Mouse (Mus musculus) embryonic facial prominence, embryonic 13.5 days (tissue): ENCODE measurements around the gene St6galnac3. TPM values are rescaled to one million over a fixed set of nuclear protein-coding genes. Genes with fewer than 3 reads are reported as not detected.

Experiments
- ATAC-seq: fragments of 200-750 bp; cut with Nextera tagmentation; 2 replicates; pipeline ENCODE4 v1.8.0; 2017; ENCODE audit warnings: low read depth; ENCODE audit not compliant: insufficient number of reproducible peaks, insufficient read depth, low FRiP score, low TSS enrichment
- H3K27ac ChIP-seq: fragments of 300-500 bp; sonication (generic); 2 replicates; pipeline ENCODE4 v1.5.1; 2015; ENCODE audit warnings: moderate library complexity, mild to moderate bottlenecking, inconsistent platforms
- H3K27me3 ChIP-seq: fragments of 300-500 bp; sonication (generic); 2 replicates; pipeline ENCODE4 v1.6.1; 2015; ENCODE audit warnings: mild to moderate bottlenecking, inconsistent platforms
- H3K36me3 ChIP-seq: fragments of 300-500 bp; sonication (generic); 2 replicates; pipeline ENCODE4 v1.6.1; 2015; ENCODE audit warnings: mild to moderate bottlenecking, inconsistent platforms
- H3K4me1 ChIP-seq: fragments of 300-500 bp; sonication (generic); 2 replicates; pipeline ENCODE4 v1.6.1; 2015; ENCODE audit warnings: inconsistent platforms
- H3K4me2 ChIP-seq: fragments of 300-500 bp; sonication (generic); 2 replicates; pipeline ENCODE4 v1.6.1; 2015; ENCODE audit warnings: moderate library complexity, mild to moderate bottlenecking, inconsistent platforms
- H3K4me3 ChIP-seq: fragments of 300-500 bp; sonication (generic); 2 replicates; pipeline ENCODE4 v1.5.1; 2015; ENCODE audit warnings: mild to moderate bottlenecking, inconsistent platforms
- H3K9ac ChIP-seq: fragments of 300-500 bp; sonication (generic); 2 replicates; pipeline ENCODE4 v1.6.1; 2015; ENCODE audit warnings: mild to moderate bottlenecking, inconsistent platforms
- H3K9me3 ChIP-seq: fragments of 300-500 bp; sonication (generic); 2 replicates; pipeline ENCODE4 v1.6.1; 2016; ENCODE audit warnings: inconsistent platforms
- WGBS: fragments of 180-500 bp; shearing (Covaris S2); methylation state at CpG from one replicate; pipeline ENCODE4 v1.1.7; 2015; ENCODE audit warnings: mixed read lengths; 5-methylcytosine and 5-hydroxymethylcytosine counted together
- polyA plus RNA-seq: library from polyadenylated mRNA; unstranded; fragments of >200 nt; fragmentation: Nextera tagmentation; extraction: Ambion mirVana; gene quantifications from 2 replicates; pipeline ENCODE4 v1.2.1, GENCODE M21; 2015

St6galnac3 gene
- polyA plus RNA-seq, 1 experiment from 2014 or later, result 60.3 TPM

GRCm38 (mm10) chr3:153190742-153191141 is 534.2 kb downstream of the St6galnac3 start:
- H3K4me1 ChIP-seq, result no peaks in the 10 kb centered on the region
- no peak overlapping the region for H3K4me2 ChIP-seq
- no peaks in the 10 kb centered on the region for H3K27me3 ChIP-seq
- H3K9ac ChIP-seq, result no peak overlapping the region
- H3K4me3 ChIP-seq, result no peak overlapping the region
- no peaks in the 10 kb centered on the region for H3K9me3 ChIP-seq
- no peak for ATAC-seq
- 75% methylated on average over 2 of the region's 2 CpGs for WGBS
- no peaks in the 10 kb centered on the region for H3K36me3 ChIP-seq
- H3K27ac ChIP-seq, result no peak overlapping the region

- Histone ChIP-seq H3K4me2 (no peak overlapping the region), H3K36me3 (no peaks in the 10 kb centered on the region), H3K4me1 (no peaks in the 10 kb centered on the region), H3K9ac (no peak overlapping the region), H3K9me3 (no peaks in the 10 kb centered on the region), H3K27me3 (no peaks in the 10 kb centered on the region), H3K27ac (no peak overlapping the region), H3K4me3 (no peak overlapping the region)
- no peak for ATAC-seq
- WGBS, result 86% methylated on average over 6 of the region's 6 CpGs
Observed at GRCm38 (mm10) chr3:153189685-153190467, 535.1 kb downstream of the St6galnac3 start.

- H3K27ac ChIP-seq, result no peak overlapping the region
- WGBS, result 83% methylated on average over 2 of the region's 2 CpGs
- ATAC-seq, result no peak
Observed at GRCm38 (mm10) chr3:153188224-153188623, 536.8 kb downstream of the St6galnac3 start.

GRCm38 (mm10) chr3:153185117-153185516 is 539.9 kb downstream of the St6galnac3 start:
- no peak for ATAC-seq
- H3K4me2 ChIP-seq, result no peak overlapping the region
- H3K27me3 ChIP-seq, result no peaks in the 10 kb centered on the region
- no peaks in the 10 kb centered on the region for H3K9me3 ChIP-seq
- no peak overlapping the region for H3K4me3 ChIP-seq
- H3K4me1 ChIP-seq, result 0 out of 2 replicates have a peak, but pooled peaks cover 4% of the 10 kb centered on the region
- no peak overlapping the region for H3K9ac ChIP-seq
- no peak overlapping the region for H3K27ac ChIP-seq
- 84% methylated on average over 3 of the region's 3 CpGs for WGBS
- H3K36me3 ChIP-seq, result no peaks in the 10 kb centered on the region

More at GRCm38 (mm10) chr3:153188224-153188623, 536.8 kb downstream of the St6galnac3 start:
- Histone ChIP-seq H3K27me3 (no peaks in the 10 kb centered on the region), H3K36me3 (no peaks in the 10 kb centered on the region), H3K9me3 (no peaks in the 10 kb centered on the region), H3K9ac (no peak overlapping the region), H3K4me2 (no peak overlapping the region), H3K4me3 (no peak overlapping the region), H3K4me1 (no peaks in the 10 kb centered on the region)

GRCm38 (mm10) chr3:153181242-153181641 is 543.7 kb downstream of the St6galnac3 start:
- 29% methylated on average over 6 of the region's 6 CpGs for WGBS
- Histone ChIP-seq H3K9ac (no peak overlapping the region), H3K9me3 (no peaks in the 10 kb centered on the region), H3K27me3 (no peaks in the 10 kb centered on the region), H3K4me3 (no peak overlapping the region), H3K4me1 (0 out of 2 replicates have a peak, but pooled peaks cover 4% of the 10 kb centered on the region), H3K4me2 (no peak overlapping the region), H3K36me3 (no peaks in the 10 kb centered on the region), H3K27ac (no peak overlapping the region)
- no peak for ATAC-seq

- no peaks in the 10 kb centered on the region for H3K36me3 ChIP-seq
- no peak overlapping the region for H3K27ac ChIP-seq
- 59% methylated on average over 4 of the region's 4 CpGs for WGBS
- H3K9me3 ChIP-seq, result no peaks in the 10 kb centered on the region
- no peak for ATAC-seq
- no peak overlapping the region for H3K4me3 ChIP-seq
- H3K4me2 ChIP-seq, result no peak overlapping the region
- H3K9ac ChIP-seq, result no peak overlapping the region
- H3K27me3 ChIP-seq, result no peaks in the 10 kb centered on the region
- 0 out of 2 replicates have a peak, but pooled peaks cover 4% of the 10 kb centered on the region for H3K4me1 ChIP-seq
Observed at GRCm38 (mm10) chr3:153176749-153177148, 548.2 kb downstream of the St6galnac3 start.

- no peaks in the 10 kb centered on the region for H3K9me3 ChIP-seq
- no peak overlapping the region for H3K4me3 ChIP-seq
- H3K27me3 ChIP-seq, result no peaks in the 10 kb centered on the region
- ATAC-seq, result no peak
- 0 out of 2 replicates have a peak, but pooled peaks cover 4% of the 10 kb centered on the region for H3K4me1 ChIP-seq
- H3K27ac ChIP-seq, result no peak overlapping the region
- 60% methylated on average over 6 of the region's 6 CpGs for WGBS
- no peak overlapping the region for H3K9ac ChIP-seq
- H3K36me3 ChIP-seq, result no peaks in the 10 kb centered on the region
- no peak overlapping the region for H3K4me2 ChIP-seq
Observed at GRCm38 (mm10) chr3:153176325-153176724, 548.6 kb downstream of the St6galnac3 start.

- ATAC-seq, result no peak
- Histone ChIP-seq H3K27me3 (no peaks in the 10 kb centered on the region), H3K27ac (no peak overlapping the region), H3K4me3 (no peak overlapping the region), H3K4me2 (no peak overlapping the region), H3K9ac (no peak overlapping the region), H3K4me1 (no peaks in the 10 kb centered on the region), H3K36me3 (no peaks in the 10 kb centered on the region), H3K9me3 (no peaks in the 10 kb centered on the region)
- 86% methylated on average over 11 of the region's 11 CpGs for WGBS
Observed at GRCm38 (mm10) chr3:153174336-153175033, 550.5 kb downstream of the St6galnac3 start.

- H3K4me1 ChIP-seq, result no peaks in the 10 kb centered on the region
- H3K9ac ChIP-seq, result no peak overlapping the region
- no peak overlapping the region for H3K4me2 ChIP-seq
- H3K27me3 ChIP-seq, result no peaks in the 10 kb centered on the region
- no peak for ATAC-seq
- WGBS, result 92% methylated on average over 2 of the region's 2 CpGs
- no peaks in the 10 kb centered on the region for H3K9me3 ChIP-seq
- no peak overlapping the region for H3K27ac ChIP-seq
- H3K36me3 ChIP-seq, result no peaks in the 10 kb centered on the region
- no peak overlapping the region for H3K4me3 ChIP-seq
Observed at GRCm38 (mm10) chr3:153173567-153173966, 551.4 kb downstream of the St6galnac3 start.

- Histone ChIP-seq H3K36me3 (no peaks in the 10 kb centered on the region), H3K4me2 (no peak overlapping the region), H3K4me3 (no peak overlapping the region), H3K9me3 (no peaks in the 10 kb centered on the region), H3K4me1 (no peaks in the 10 kb centered on the region), H3K27me3 (no peaks in the 10 kb centered on the region), H3K27ac (no peak overlapping the region), H3K9ac (no peak overlapping the region)
- 87% methylated on average over 4 of the region's 4 CpGs for WGBS
- ATAC-seq, result no peak
Observed at GRCm38 (mm10) chr3:153170146-153170545, 554.8 kb downstream of the St6galnac3 start.

GRCm38 (mm10) chr3:153169744-153170143 is 555.2 kb downstream of the St6galnac3 start:
- 90% methylated on average over 11 of the region's 11 CpGs for WGBS
- H3K27ac ChIP-seq, result no peak overlapping the region
- no peak overlapping the region for H3K4me2 ChIP-seq
- H3K27me3 ChIP-seq, result no peaks in the 10 kb centered on the region
- no peak overlapping the region for H3K9ac ChIP-seq
- no peaks in the 10 kb centered on the region for H3K4me1 ChIP-seq
- no peaks in the 10 kb centered on the region for H3K36me3 ChIP-seq
- ATAC-seq, result no peak
- H3K9me3 ChIP-seq, result no peaks in the 10 kb centered on the region
- no peak overlapping the region for H3K4me3 ChIP-seq

- ATAC-seq, result no peak
- 64% methylated on average over 9 of the region's 9 CpGs for WGBS
Observed at GRCm38 (mm10) chr3:153161676-153162075, 563.3 kb downstream of the St6galnac3 start.

More at GRCm38 (mm10) chr3:153161676-153162075, 563.3 kb downstream of the St6galnac3 start:
- Histone ChIP-seq H3K4me2 (no peak overlapping the region), H3K36me3 (no peaks in the 10 kb centered on the region), H3K9me3 (no peaks in the 10 kb centered on the region), H3K9ac (no peak overlapping the region), H3K27me3 (no peaks in the 10 kb centered on the region), H3K4me3 (no peak overlapping the region), H3K27ac (no peak overlapping the region), H3K4me1 (no peaks in the 10 kb centered on the region)
